Mouse (Mus musculus): ENCODE measurements around the gene Olfr749.

DNA sequence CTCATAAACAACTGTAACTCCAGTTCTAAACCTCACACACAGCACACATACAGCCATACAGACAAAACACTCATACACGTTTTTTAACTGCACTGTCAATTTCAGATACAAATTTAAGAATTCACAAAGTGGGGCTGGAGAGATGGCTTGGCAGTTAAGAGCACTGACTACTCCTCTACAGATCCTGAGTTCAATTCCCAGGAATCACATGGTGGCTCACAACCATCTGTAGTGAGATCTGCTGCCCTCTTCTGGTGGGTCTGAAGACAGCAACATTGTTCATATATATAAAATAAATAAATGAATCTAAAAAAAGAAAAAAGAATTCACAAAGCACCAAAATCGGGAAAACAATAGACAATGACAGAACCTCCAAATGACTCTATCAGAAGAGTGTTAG, 26.4 kb upstream of the Olfr749 start:
- TF ChIP-seq CTCF (IDR thresholded peaks at IDR 0.05; ENCODE audit: low read depth) (peak; percentile 54), EP300 (optimal IDR thresholded peaks at IDR 0.05) (no peak)
